Mouse (Mus musculus): ENCODE data around the gene Olfr403. TPM values are rescaled to one million over a fixed set of nuclear protein-coding genes. Genes with fewer than 3 reads are reported as not detected.
"Not testable (repeated sequence)": the region's sequence is repeated elsewhere in the genome, so short reads cannot be mapped to it uniquely, and the experiment has no call there.

Olfr403 gene
- not detected in 2 replicates for polyA plus RNA-seq (2015; fragmentation: Nextera tagmentation; extraction: Ambion mirVana)

DNA sequence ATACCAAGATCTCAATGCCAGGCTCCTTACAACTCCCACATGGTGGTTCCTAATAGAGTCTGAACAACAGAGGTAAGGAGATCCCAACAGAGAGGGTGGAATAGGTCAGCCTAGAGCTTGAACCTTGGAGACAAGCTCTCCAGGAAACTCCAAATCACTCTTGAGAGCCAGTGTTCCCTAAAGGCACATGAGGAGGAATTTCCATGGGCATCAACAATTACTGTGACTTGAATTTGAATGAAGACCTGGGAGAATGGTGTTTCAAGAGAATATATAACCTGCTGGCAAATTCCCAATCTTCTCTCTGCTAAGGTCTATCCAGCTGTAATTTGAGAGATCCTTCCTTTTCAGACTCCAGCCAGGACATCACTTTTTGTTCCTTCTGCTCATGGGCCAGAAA lies at the start of gene Olfr403:
Gene Olfr403 (plus strand): TSS at position 301 of the 400 bp plus-strand sequence.
- Histone ChIP-seq H3K4me3 (ENCODE audit: low read depth, low read length) (no peak within 1 kb of the TSS), H3K27me3 (replicated peaks; ENCODE audit: insufficient read depth, low read length) (no peaks in the 10 kb centered on the region), H3K9ac (replicated peaks; ENCODE audit: low read depth) (no peak within 1 kb of the TSS), H3K27ac (ENCODE audit: low read length) (no peak within 1 kb of the TSS), H3K9me3 (ENCODE audit: low read length) (no peaks in the 10 kb centered on the region), H3K36me3 (ENCODE audit: insufficient read depth, low read length) (no peaks in the 10 kb centered on the region), H3K4me1 (ENCODE audit: insufficient read depth, low read depth, low read length) (no peaks in the 10 kb centered on the region), H3K4me2 (replicated peaks; ENCODE audit: low read depth, low read length) (no peak within 1 kb of the TSS)
- DNase-seq (ENCODE audit: low spot score) (no peak), ATAC-seq (no peak)
- TF ChIP-seq EP300 (IDR thresholded peaks at IDR 0.05) (no peak), CTCF (IDR thresholded peaks at IDR 0.05) (no peak)

DNA sequence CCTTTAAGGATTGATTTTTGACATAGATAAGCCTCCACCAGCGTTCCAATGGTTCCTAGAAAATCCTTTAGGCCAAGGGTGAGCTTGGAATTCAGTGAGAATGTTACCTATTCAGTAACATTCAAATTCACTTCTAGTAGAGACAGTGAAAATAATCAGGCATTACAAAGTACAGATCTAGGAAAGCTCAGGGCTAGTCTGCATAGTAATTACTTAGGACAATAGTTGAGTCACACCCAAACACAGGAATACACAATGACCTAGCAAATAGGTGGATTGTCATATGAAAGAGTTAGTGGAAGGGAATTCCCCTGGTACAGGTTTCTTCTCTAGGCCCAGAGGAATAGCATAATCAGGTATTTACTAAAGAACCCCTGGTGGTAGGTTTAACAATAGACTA lies 46.0 kb upstream of the Olfr403 start:
- WGBS: 9% methylated on average over 1 of the region's 1 CpGs
- not testable (repeated sequence) for H3K27me3 ChIP-seq (replicated peaks; ENCODE audit: insufficient read depth, low read length); DNase-seq (ENCODE audit: low spot score); H3K4me1 ChIP-seq (ENCODE audit: insufficient read depth, low read depth, low read length); H3K9me3 ChIP-seq (ENCODE audit: low read length); H3K4me3 ChIP-seq (ENCODE audit: low read depth, low read length); H3K9ac ChIP-seq (replicated peaks; ENCODE audit: low read depth); H3K27ac ChIP-seq (ENCODE audit: low read length); ATAC-seq; H3K4me2 ChIP-seq (replicated peaks; ENCODE audit: low read depth, low read length); H3K36me3 ChIP-seq (ENCODE audit: insufficient read depth, low read length)

DNA sequence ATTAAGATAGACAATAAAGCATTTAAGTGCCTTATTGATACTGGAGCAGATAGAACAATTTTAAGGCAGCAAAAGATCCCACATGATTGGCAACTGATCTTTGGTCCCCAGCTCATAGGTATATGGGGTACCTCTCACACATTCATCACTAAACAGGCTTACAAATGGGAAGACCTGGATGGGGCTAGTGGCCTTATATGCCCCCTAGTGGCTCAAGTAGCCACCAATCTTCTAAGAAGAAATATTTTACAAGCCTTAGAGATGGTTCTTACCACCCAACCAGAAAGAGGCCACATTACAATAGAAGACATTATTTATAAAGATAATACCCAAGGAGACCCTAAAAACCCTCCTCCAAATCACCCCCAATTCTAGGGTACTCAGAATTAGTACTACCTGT lies 40.2 kb upstream of the Olfr403 start:
- DNase-seq (ENCODE audit: low spot score) (no peak), ATAC-seq (no peak)
- Histone ChIP-seq H3K4me3 (ENCODE audit: low read depth, low read length) (no peak overlapping the region), H3K4me2 (replicated peaks; ENCODE audit: low read depth, low read length) (no peak overlapping the region), H3K9ac (replicated peaks; ENCODE audit: low read depth) (no peak overlapping the region), H3K9me3 (ENCODE audit: low read length) (no peaks in the 10 kb centered on the region), H3K36me3 (ENCODE audit: insufficient read depth, low read length) (no peaks in the 10 kb centered on the region), H3K27ac (ENCODE audit: low read length) (no peak overlapping the region), H3K4me1 (ENCODE audit: insufficient read depth, low read depth, low read length) (no peaks in the 10 kb centered on the region), H3K27me3 (replicated peaks; ENCODE audit: insufficient read depth, low read length) (no peaks in the 10 kb centered on the region)
- TF ChIP-seq EP300 (IDR thresholded peaks at IDR 0.05) (no peak), CTCF (IDR thresholded peaks at IDR 0.05) (no peak)

DNA sequence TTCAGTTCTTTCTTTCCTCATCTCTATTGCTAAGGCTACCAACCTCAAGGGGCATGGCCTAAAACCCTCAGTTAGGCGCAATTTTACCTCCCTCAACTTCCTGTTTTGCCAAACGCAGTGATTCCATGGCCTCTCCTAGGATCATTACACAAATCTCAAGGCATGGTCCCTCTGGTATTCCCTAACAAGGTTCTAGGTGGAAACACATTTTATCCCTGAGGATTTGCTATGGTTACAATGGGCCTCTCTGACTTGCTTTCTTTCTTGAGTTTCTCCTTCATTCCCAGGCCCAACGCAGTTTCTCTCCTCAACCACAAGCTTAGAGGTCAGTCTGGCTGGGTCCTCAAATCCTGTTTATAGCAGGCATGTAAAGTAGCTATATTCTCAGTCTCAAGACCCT lies 32.8 kb upstream of the Olfr403 start, which contains the start of gene Olfr402:
Gene Olfr402 (plus strand): TSS at position 301 of the 400 bp plus-strand sequence.
- Histone ChIP-seq H3K27ac (ENCODE audit: low read length) (no peak within 1 kb of the TSS), H3K4me3 (ENCODE audit: low read depth, low read length) (no peak within 1 kb of the TSS), H3K4me2 (replicated peaks; ENCODE audit: low read depth, low read length) (no peak within 1 kb of the TSS), H3K27me3 (replicated peaks; ENCODE audit: insufficient read depth, low read length) (no peaks in the 10 kb centered on the region), H3K9me3 (ENCODE audit: low read length) (no peaks in the 10 kb centered on the region), H3K36me3 (ENCODE audit: insufficient read depth, low read length) (no peaks in the 10 kb centered on the region), H3K4me1 (ENCODE audit: insufficient read depth, low read depth, low read length) (no peaks in the 10 kb centered on the region), H3K9ac (replicated peaks; ENCODE audit: low read depth) (no peak within 1 kb of the TSS)
- TF ChIP-seq EP300 (IDR thresholded peaks at IDR 0.05) (no peak), CTCF (IDR thresholded peaks at IDR 0.05) (no peak)
- ATAC-seq (no peak), DNase-seq (ENCODE audit: low spot score) (no peak)
- 44% methylated on average over 3 of the region's 3 CpGs for WGBS

DNA sequence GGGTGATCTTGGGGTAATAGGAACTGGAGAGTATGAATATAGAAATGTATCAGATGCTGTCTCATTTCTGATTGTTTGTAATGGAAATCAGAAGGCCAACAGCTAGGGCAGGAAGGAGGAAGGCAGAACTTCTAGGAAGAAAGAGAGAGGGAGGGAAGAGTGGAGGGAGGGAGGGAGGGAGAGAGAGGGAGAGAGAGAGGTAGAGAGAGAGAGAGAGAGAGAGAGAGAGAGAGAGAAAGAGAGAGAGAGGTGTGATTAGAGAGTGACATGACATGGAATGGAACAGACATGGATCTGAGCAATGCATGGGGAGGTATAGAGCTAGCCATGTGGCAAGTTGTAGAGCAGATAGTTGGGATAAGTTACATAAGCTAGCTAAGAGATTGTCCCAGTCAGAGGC lies 17.3 kb upstream of the Olfr403 start:
- no peak for TF ChIP-seq EP300 (IDR thresholded peaks at IDR 0.05)
- TF ChIP-seq CTCF (IDR thresholded peaks at IDR 0.05): no peak
- no peak overlapping the region for H3K27ac ChIP-seq (ENCODE audit: low read length)
- H3K27me3 ChIP-seq (replicated peaks; ENCODE audit: insufficient read depth, low read length): no peaks in the 10 kb centered on the region
- H3K9ac ChIP-seq (replicated peaks; ENCODE audit: low read depth): no peak overlapping the region
- no peak overlapping the region for H3K4me2 ChIP-seq (replicated peaks; ENCODE audit: low read depth, low read length)
- H3K4me1 ChIP-seq (ENCODE audit: insufficient read depth, low read depth, low read length): no peaks in the 10 kb centered on the region
- H3K4me3 ChIP-seq (ENCODE audit: low read depth, low read length): no peak overlapping the region
- no peaks in the 10 kb centered on the region for H3K36me3 ChIP-seq (ENCODE audit: insufficient read depth, low read length)
- no peaks in the 10 kb centered on the region for H3K9me3 ChIP-seq (ENCODE audit: low read length)
- DNase-seq (ENCODE audit: low spot score) (no peak), ATAC-seq (no peak)

DNA sequence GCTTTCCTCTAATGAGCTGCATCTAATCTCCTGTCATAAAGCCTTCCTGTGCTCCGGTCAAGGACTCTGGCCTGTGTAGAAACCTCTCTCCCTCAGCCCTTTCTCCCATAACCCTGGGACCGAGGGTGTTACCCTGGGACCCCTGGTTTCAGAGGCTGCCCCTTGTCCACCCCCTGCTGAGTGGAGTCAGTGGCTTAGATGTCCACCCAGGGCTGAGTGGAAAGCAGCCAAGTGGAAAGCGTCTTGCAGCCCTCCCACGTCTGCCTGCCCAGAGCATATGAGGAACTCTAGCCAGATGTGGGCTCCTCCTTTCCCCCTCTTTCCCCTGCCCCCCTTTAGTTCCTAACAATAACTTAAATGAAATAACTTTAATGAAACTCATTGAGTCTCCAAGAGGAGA lies 2.9 kb upstream of the Olfr403 start:
- H3K4me2 ChIP-seq (replicated peaks; ENCODE audit: low read depth, low read length): no peak overlapping the region
- DNase-seq (ENCODE audit: low spot score) (no peak), ATAC-seq (no peak)
- H3K27ac ChIP-seq (ENCODE audit: low read length): no peak overlapping the region
- no peaks in the 10 kb centered on the region for H3K36me3 ChIP-seq (ENCODE audit: insufficient read depth, low read length)
- no peaks in the 10 kb centered on the region for H3K4me1 ChIP-seq (ENCODE audit: insufficient read depth, low read depth, low read length)
- no peak overlapping the region for H3K4me3 ChIP-seq (ENCODE audit: low read depth, low read length)
- H3K9me3 ChIP-seq (ENCODE audit: low read length): no peaks in the 10 kb centered on the region
- WGBS: 77% methylated on average over 4 of the region's 4 CpGs
- no peaks in the 10 kb centered on the region for H3K27me3 ChIP-seq (replicated peaks; ENCODE audit: insufficient read depth, low read length)
- TF ChIP-seq EP300 (IDR thresholded peaks at IDR 0.05) (no peak), CTCF (IDR thresholded peaks at IDR 0.05) (no peak)
- no peak overlapping the region for H3K9ac ChIP-seq (replicated peaks; ENCODE audit: low read depth)

DNA sequence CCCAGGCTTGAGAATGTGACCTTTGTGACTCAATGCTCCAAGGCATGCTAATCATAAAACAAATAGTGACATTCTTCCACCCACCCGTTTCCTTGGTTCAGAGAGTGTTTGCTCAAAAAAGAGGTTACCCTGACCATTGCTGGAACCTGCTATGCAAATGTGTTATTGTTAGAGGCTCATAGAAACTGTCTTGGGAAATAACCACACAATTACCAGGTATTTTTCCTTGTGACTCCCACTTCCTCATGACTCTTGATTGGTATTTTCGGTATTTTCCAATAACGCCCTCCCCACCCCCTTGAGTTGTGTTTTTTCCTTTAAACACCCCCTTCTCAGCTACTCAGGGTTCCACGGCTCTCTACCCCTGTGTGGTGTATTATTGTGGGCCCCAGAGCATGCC lies 2.3 kb upstream of the Olfr403 start:
- no peak overlapping the region for H3K27ac ChIP-seq (ENCODE audit: low read length)
- H3K36me3 ChIP-seq (ENCODE audit: insufficient read depth, low read length): no peaks in the 10 kb centered on the region
- H3K9me3 ChIP-seq (ENCODE audit: low read length): no peaks in the 10 kb centered on the region
- ATAC-seq (no peak), DNase-seq (ENCODE audit: low spot score) (no peak)
- H3K4me1 ChIP-seq (ENCODE audit: insufficient read depth, low read depth, low read length): no peaks in the 10 kb centered on the region
- H3K9ac ChIP-seq (replicated peaks; ENCODE audit: low read depth): no peak overlapping the region
- no peak overlapping the region for H3K4me2 ChIP-seq (replicated peaks; ENCODE audit: low read depth, low read length)
- H3K4me3 ChIP-seq (ENCODE audit: low read depth, low read length): no peak overlapping the region
- 60% methylated on average over 4 of the region's 4 CpGs for WGBS
- TF ChIP-seq CTCF (IDR thresholded peaks at IDR 0.05) (no peak), EP300 (IDR thresholded peaks at IDR 0.05) (no peak)
- H3K27me3 ChIP-seq (replicated peaks; ENCODE audit: insufficient read depth, low read length): no peaks in the 10 kb centered on the region

All from lung, postnatal 0 days (tissue).